Mouse (Mus musculus) adrenal gland, adult 18-20 months (tissue): ENCODE measurements around the gene Il24. TPM values are rescaled to one million over a fixed set of nuclear protein-coding genes. Genes with fewer than 3 reads are reported as not detected.

ENCODE experiments used
- DNase-seq, 2 experiments: peaks; one replicate each; pipeline ENCODE4 v3.0.0; 2021 to 2022; ENCODE audit warnings: low spot score in 2 of 2
- long read RNA-seq, 2 experiments: library from polyadenylated mRNA; stranded (forward); transcript quantifications; one replicate each; pipeline ENCODE4 v2.0.0; 2021
- total RNA-seq, 2 experiments: library from RNA; stranded (reverse); gene quantifications; 1 replicate in 1 of 2; 2 replicates in 1 of 2; pipeline ENCODE4 v1.2.3; 2021

Gene Il24
- total RNA-seq: not detected
- long read RNA-seq, experiment 1: 0 reads
- long read RNA-seq, experiment 2: 0 reads

DNA sequence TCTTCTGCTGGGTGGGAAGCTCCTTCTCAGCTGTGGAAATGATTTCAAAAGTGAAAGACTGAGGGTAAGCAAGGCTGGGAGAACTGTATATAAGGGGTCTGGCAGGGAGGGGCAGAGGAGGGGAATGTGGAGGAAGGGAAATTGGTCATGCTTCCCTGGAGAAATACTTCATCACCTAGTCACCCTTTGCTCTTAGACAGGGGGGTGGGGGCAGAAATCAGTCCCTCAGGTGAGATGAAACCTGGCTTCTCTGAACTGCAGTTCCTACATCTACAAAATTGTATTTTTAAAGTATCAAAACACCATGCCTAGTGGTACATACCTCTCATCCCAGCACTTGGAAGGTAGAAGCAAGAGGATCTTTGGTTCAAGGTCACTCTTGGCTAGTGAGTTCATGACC lies at the start of gene Il24:
Gene Il24, minus strand, starts transcription at position 101 of the 400 bp plus-strand sequence.
- no peak for DNase-seq

DNA sequence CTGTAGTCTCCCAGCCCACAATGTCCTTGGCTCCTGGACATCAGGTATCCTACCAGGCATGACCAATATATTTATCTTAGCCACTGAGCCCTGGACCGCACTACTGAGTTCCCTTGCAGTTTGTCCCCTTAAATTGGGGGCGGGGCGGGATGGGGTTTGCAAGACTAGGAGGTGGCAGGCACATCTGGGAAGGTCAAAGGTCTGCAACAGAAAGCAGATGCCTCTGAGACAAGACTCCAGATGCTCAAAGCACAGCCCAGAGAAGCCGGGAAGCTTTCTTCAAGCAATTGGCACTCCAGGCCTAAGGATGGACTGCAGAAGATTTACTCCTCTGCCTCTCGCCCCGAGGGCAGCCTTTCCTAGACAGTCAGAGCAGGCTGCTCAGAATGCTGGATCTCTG lies 49.1 kb upstream of the Il24 start:
- no peak for DNase-seq

DNA sequence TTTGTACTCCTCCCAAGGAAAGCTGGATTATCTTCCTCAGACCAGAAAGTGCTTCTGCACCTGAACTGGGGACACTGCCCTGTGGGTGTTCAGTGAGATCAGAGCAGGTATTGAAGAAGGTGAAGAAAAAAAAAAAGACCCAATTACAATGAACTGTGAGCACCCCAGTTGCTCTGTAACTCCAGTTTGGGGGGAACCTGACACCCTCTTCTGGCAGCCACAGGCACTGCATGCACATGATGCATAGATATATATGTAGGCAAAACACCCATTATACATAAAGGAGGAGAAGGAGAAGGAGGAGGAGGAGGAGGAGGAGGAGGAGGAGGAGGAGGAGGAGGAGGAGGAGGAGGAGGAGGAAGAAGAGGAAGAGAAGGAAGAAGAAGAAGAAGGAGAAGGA lies 39.2 kb upstream of the Il24 start:
- DNase-seq: peak in 1 of 2 experiments; percentile 9

DNA sequence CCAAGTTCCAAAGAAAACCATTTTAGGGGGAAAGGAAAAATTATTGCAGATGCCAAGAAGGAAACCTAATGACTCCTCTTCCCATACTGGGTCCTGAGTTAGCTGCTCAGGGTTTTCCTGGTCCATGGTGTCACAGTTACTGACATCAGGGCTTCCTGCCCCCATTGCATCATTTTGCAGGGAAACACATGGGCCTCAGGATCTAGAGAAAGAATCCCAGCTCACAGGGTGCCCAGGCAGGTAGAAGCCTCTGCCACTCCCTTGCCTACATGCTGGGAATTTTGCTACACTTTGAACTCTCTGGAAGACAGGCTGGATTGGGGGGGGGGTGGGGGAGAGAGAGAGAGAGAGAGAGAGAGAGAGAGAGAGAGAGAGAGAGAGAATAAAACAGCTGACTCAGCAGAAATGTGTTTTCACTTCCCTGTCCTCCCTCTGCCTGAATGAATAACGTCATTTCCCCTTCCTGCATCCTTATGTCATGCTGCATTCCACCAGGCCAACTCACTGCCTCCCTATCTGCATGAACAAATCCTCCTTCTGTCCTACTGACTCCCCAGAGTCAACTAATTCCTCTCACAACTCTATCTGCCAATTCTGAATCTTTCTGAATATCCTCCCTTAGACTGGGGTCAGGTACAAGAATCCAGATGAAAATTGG lies 31.2 kb upstream of the Il24 start:
- DNase-seq: no peak

DNA sequence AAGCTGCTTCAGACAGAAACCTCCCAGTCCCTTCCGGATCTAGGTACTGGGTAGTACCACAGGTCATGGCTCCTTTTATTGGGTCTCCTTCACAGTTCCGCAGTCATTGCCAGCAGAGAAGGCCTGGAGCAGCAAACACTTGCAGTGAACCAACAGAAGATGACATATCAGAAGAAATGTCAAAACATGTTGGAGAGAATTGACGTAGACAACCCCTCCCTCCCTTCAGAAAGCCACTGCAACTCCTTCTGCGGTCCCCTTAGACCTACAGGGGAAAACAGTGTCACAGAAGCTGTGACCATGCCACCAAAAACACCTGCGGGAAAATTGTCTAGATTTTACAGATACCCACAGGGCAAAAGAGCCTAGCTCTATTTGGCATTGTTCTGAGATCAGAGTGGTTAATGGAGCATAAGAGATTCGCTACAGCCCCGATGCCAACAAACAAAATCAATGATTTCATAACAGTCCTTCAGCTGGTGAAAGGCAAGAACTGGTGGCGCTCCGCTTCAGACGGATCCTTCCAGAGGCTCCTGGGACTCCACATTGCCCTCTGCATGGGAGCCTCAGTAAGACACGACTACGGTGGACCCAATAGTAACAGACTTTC lies 24.3 kb upstream of the Il24 start, which contains the start of gene Il20:
Gene Il20, minus strand, starts transcription at position 51 of the 610 bp plus-strand sequence.
- DNase-seq: no peak

DNA sequence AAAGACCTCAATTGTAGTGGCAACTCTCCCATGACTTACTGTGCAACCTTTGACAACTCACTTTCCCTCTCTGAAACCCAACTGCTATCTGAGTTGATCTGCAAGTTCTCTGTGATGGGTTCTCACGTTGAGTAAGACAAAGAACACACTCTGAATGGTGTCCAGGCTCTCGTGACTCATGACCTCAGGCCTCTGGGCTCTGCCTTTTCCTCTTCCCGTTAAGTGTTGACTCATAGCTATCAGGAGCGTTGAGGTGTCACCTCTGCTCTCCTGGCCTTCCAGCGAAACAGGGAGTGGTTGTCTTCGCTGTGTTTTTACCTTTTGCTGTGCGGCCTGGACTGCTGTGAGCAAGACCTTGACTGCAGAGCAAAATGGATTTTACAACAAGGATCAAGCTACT lies 15.3 kb upstream of the Il24 start:
- DNase-seq: no peak

DNA sequence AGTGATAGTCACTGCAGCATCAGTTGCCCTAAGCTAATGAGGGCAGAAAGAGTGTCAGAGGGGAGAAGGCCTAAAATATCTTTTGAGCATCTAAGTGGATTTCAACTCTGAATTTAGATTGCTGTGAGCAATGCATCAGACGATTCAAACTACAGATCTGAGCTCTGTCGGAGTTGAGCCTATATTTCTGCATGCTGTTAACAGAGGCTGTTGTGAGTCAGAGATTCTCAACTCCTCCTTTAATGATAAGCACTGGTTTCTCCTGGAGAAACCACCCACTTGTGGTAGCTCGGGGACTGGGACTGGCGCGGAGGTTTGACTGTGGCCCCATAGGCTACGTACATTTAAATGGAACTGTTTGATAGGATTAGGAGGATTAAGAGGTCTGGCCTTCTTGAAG lies 7.2 kb upstream of the Il24 start:
- DNase-seq: no peak

DNA sequence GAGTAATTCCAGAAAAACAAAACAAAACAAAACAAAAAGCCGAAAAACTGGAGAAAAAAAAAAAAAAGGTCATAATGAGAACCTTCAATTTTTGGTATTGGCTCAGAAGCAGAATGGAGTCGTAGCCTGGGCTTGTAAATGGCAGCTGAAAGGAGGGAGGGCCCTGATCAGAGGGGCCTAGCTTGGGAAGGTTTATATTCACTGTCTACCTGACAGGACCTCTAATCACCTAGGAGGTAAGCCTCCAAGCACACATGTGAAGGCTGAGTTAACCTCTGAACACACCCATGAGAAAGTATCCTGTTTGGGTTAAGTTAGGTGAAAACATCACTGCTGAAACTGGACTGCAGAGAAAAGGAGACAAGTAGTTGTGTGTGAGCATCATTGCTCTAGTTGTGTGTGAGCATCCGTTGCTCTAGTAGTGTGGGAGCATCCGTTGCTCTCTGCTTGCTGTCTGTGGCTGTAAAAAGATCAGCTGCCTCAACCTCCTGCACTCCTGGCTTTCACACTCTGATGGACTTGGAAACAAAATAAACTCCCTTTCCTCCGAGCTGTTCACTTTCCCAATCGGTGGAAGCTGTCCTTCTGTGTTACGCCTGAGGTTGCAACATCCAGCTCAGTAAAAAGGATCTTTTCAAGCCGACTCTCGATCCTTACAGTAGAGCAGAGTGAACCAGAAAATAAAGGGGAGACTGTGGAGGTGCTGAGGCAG lies 6.2 kb upstream of the Il24 start:
- no peak for DNase-seq

DNA sequence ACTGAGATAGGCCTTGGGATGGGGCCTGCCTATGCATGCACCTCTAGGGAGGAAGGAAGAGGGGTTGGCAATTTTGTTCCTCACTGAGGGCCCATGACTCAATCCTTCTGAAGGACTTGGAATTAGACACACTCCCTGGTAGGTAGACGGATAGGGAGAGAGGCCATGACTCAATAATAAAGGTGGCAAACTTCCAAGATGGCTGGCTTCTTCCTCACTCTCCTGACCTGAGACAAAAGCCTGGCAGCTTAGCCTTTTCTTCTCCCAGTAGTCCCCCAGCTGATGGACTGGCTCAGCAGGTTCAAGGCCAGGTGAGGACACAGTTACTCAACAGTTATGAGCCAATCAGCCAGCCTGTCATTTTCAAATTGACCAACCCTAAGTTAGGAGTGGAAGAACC lies 5.2 kb upstream of the Il24 start:
- DNase-seq: peak in 1 of 2 experiments; percentile 50

DNA sequence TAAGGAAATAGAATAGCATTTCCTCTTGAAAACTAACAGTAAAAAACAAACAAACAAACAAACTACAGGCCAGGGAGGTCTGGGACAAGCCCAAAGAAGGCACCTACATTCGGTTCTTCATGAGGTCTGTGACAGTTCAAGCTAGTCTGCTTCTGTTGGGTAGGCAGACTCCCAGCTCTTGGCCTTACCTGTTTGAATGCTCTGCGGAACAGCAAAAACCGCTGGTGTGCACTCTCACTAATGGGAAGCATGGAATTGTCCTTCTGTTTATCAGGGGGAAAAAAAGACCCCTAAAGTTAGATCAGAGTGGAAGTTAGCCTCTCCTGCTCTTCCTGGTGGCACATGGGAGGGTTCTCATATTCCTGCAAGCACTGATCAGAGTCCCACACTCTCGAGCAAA lies 4.1 kb downstream of the Il24 start:
- no peak for DNase-seq

DNA sequence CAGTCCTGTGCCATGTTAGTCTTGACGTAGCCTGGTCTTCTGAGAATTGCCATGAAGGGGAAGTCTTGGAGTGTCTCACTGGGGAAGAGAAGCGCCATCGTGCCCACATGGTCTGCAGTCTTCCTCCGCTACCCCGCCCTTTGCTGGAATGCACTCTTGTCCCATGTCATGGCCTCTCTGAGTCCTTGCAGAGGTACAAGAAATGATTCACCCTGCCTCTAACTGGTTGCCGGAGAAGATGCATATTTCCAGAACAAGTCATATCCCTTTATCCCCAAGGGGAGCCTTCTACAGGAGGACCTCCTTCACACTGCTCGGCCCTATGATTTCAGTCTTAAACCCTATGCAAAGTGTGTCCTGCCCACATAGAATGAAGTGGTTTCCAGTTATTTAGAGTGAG lies 7.3 kb downstream of the Il24 start:
- DNase-seq: no peak

DNA sequence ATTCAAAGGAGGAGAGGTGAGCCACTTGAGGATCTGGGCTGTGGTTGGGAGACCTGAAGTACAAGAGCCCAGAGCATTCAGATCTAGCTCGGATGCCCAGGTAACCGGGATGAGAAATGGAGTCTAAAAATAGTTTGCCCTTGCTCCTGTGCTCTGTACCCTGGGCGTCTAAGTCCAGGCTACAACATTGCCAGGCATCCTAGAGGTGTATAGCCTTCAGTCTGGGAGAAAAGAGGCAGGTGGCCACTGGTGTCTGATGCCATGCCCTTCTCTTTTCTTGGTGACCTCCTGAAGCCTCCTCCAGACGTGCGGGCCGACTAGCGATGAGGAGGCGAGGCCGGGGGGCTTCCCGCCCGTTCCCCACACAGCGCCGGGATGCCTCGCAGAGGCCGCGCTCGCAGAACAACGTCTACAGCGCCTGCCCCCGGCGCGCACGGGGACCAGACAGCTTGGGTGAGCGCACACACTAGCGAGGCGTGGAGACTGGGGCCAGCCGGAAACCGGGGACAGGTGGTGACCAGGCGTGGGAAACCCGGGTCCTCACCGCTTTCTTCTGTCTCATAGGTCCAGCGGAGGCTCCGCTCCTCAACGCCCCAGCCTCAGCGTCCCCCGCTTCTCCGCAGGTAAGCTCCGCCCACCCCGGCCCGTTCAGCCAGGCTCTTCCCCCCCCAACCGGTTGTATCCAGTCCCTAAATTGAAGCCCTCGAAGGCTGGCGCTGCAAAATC lies 9.2 kb downstream of the Il24 start:
- peak in 1 of 2 experiments; percentile 32 for DNase-seq

DNA sequence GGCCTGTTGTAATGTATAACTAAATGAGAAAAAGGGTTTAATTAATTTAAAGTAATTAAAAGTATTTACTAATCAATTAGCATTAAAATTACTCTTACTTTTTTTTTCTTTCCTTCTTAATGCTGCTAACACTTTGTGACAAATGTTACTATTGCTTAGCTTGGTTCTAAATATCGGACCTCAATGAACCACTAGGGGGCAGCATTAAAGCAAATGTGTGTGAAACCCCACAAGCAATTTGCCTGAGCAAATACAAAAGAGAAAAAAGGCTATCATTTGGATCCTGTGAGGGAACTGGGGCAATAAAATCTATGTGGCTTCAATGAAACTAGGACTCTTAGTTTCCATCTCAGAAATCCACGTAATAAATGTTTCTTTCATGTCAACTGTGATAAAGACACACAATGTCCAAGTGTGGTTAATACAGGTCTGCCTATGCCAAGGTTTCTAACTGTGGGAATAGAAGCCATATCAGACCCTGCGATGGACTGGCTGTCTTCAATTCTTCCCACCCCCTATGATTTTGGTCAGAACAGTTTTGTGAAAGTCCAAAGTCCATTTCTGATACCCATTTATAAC lies 10.2 kb downstream of the Il24 start:
- peak in 1 of 2 experiments; percentile 37 for DNase-seq

DNA sequence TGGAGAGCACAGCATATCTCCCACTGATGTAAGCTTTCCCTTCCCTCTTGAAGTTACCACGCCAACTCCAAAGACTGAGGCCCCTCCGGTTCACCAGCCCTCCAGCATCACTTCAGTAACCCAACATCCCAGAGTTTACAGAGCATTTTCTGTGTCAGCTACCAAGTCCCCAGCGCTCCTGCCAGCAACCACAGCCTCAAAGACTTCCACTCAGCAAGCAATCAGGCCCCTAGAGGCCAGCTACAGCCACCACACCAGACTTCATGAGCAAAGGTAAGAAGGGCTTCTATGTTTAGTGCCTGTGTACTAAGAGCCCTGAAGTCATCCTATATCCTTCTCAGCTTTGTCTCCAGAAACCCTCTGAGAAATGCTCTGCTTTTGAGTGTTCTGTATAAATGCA lies 11.3 kb downstream of the Il24 start:
- DNase-seq: no peak

DNA sequence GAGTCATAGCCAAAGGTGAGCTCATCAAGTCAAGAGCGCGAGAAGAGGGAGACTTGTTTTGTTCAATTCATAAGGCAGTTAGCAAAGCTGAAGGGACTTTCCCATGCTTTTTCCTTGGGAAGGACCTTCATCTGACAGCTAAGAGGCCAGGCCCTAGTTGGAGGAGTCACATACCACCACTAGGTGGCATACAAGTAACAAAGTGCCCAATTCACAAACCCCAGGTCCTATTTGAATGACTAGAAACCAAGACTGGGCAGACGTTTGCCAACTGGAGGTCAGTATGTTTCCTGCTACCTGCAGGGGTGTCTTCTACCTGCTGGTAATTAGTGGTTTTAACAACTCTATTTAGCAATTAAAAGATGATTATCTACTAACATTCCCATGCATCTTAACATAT lies 12.1 kb downstream of the Il24 start:
- DNase-seq: peak in 1 of 2 experiments; percentile 31

DNA sequence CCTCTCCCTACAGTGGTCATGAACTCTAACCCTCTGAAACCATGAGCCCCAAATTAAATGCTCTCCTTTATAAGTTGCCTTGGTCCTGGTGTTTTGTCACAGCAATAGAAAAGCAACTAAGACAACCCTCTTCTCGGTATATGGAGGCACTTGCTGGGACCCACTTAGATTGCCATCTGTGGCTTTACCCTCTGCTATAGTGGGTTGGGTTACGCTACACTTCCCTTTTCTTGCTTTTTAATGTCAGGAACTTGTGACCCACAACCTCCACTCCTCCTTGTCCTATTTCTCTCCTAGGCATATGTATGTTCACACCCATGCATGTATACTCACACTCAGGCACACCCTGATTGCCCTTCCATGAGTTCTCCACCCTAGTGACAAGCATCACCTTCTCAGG lies 14.3 kb downstream of the Il24 start:
- no peak for DNase-seq

DNA sequence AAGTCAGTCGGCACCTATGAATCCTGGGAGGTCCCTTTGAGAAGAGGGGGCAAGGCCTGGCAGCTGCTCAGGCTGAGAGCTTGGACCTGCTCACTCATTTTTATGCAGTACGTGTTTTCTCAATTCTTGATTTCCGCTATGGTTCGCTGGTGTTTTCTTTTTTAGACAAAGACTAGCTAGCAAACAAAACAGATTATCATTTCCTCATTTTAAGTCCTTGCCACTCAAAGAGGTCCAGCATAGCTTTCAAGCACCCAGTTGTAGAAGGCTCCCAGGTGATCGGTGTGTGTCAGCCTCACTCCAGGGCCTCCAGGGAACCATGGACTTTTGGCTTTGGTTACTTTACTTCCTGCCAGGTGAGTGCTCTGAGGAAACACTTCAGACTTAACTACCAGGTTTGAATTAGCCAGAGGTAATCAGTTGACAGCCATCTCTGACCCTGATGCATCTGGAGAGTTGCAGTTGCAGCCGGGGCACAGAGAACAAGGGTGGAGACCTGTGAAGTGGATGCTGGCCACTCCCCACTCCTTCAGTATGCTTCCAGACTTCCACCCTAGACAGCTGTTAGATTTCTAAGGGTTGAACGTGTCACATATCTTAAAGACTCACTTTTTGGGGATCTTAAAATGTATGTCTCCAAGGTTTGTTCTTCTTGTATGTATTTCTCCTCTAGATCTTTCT lies 21.6 kb downstream of the Il24 start, which contains the start of gene Fcmr:
Gene Fcmr, plus strand, starts transcription at position 129 of the 681 bp plus-strand sequence.
- DNase-seq: no peak

DNA sequence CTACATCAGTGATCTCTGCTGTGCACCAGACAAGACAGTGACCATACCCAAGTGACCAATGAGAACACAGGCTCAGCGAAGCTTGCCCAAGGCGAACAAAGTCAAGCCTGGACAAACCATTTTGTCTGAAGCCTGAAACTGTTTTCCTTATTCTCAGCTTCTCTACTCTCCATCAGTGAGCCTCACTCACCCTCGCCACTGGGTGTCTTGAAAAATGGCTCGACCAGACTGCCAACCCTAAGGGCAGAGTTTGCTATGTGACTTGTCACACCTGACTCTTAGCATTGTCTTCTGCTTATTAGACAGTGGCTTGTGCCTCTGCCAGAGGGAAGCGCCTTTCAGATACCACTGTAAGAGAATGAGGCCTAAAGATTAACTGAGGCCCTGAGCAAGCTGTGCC lies 22.5 kb downstream of the Il24 start:
- no peak for DNase-seq

DNA sequence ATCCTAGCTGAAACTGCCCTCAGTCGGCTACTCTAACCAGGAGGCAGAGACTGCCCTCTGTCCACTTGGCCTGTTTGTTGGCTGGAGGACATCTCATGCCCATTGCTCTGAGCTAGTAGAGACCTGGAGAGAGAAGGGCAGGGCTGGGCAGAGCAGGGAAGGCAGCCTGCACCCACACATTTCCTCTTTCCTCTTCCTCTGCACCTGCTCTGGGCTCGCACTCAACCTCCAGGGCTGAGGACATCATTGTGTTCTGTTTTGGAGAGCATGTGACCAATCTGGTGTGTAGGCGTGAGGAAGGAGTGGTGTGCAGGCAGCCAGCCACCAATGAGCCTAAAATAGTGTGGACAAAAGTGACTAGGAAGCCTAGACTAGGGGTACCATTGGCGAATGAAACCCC lies 23.0 kb downstream of the Il24 start:
- DNase-seq: no peak

DNA sequence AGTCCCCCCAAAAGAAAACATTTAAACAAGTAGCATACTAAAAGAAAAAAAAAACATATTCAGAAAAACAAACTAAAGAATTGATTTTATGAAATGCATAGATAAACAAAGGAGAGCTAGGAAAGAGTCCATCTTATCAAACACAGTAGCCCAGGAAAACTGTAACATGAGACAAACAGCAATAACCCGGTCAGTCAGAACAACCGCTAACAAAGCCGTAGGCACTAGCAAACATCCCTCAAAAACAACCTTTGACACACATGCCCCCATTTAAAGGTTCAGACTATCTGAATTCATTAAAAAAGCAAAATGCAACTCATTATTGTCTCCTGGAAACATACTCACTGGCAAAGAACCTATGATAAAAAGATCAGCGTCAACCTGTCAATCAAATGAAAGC lies 29.8 kb downstream of the Il24 start:
- DNase-seq: no peak

DNA sequence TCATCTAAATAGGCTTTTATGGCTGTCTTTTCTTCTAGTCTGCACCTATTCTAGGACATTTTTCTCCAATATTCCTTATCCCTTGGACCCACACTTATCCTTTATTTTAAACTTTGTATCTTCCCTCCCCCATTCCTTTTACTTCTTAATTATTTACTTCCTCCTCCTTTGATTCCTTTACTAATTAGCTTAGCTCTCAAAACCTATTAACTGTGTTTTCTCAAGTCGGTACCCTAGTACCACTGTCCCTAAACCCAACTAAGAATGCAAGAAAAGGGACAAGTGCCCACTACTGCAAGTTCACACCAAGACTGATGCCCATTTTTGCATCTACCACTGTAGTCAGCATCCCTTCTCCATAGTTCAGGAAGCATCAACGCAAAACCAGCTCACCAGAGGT lies 31.5 kb downstream of the Il24 start:
- DNase-seq: no peak
